ENCODE assay signal across 17 mouse cellular contexts in genomic region chr7:45678513-45678912, GRCm38 (mm10). TPM values are rescaled to one million over a fixed set of nuclear protein-coding genes. Genes with fewer than 3 reads are reported as not detected.
"Had no signal": no experiment of that assay in that cellular context is flagged by ENCODE, and none has a peak within 500 bp of the region (broad histone marks: within the 10 kb centered on the region; RNA-seq: fewer than 3 reads in every experiment).

No protein-coding gene starts in this region.

- H3K9me3 ChIP-seq: limb, embryonic 15.5 days; liver, embryonic 12.5 days; lung, embryonic 15.5 days; neural tube, embryonic 12.5 days had no signal

- H3K36me3 ChIP-seq: limb, embryonic 15.5 days; liver, embryonic 12.5 days; lung, embryonic 15.5 days; neural tube, embryonic 12.5 days had no signal

- DNase-seq: kidney, adult 8-10 months; kidney, postnatal 36 days; layer of hippocampus, adult 9-11 months; layer of hippocampus, postnatal 36 days; lung, postnatal 14 days; midbrain, embryonic 14.5 days; retina, postnatal 1 day; thymus, postnatal 36 days had no signal

- H3K4me3 ChIP-seq: limb, embryonic 15.5 days; liver, embryonic 12.5 days; lung, embryonic 15.5 days; neural tube, embryonic 12.5 days had no signal

- H3K4me2 ChIP-seq: limb, embryonic 15.5 days; liver, embryonic 12.5 days; lung, embryonic 15.5 days; neural tube, embryonic 12.5 days had no signal

- H3K27ac ChIP-seq: limb, embryonic 15.5 days; liver, embryonic 12.5 days; lung, embryonic 15.5 days; macrophage; neural tube, embryonic 12.5 days had no signal

- H3K9ac ChIP-seq: limb, embryonic 15.5 days; liver, embryonic 12.5 days; lung, embryonic 15.5 days; neural tube, embryonic 12.5 days had no signal

- ATAC-seq: liver, embryonic 12.5 days had no signal

- H3K27me3 ChIP-seq: limb, embryonic 15.5 days; lung, embryonic 15.5 days; neural tube, embryonic 12.5 days had no signal

RNA-seq across cellular contexts. Expression of gene Ntn5, which starts 5.3 kb away (rescaled TPM):
- total RNA-seq: monocyte, adult 5-6 weeks; neutrophil, adult 5-6 weeks had no signal
- polyA plus RNA-seq: liver, embryonic 12.5 days; liver, embryonic 16.5 days; macrophage had no signal

RNA-seq across cellular contexts. Expression of gene Fut2, which starts 12.3 kb away (rescaled TPM):
- total RNA-seq: monocyte, adult 5-6 weeks had no signal
- polyA plus RNA-seq: liver, embryonic 12.5 days; macrophage; spleen, adult 2 months had no signal

RNA-seq across cellular contexts. Expression of gene Sec1, which starts 15.7 kb away (rescaled TPM):
- total RNA-seq: monocyte, adult 5-6 weeks had no signal
- polyA plus RNA-seq: macrophage had no signal

RNA-seq across cellular contexts. Expression of gene Car11, which starts 21.1 kb away (rescaled TPM):
- total RNA-seq: monocyte, adult 5-6 weeks; neutrophil, adult 5-6 weeks had no signal
